ENCODE assay signal across 8 mouse cellular contexts in the genomic region with DNA sequence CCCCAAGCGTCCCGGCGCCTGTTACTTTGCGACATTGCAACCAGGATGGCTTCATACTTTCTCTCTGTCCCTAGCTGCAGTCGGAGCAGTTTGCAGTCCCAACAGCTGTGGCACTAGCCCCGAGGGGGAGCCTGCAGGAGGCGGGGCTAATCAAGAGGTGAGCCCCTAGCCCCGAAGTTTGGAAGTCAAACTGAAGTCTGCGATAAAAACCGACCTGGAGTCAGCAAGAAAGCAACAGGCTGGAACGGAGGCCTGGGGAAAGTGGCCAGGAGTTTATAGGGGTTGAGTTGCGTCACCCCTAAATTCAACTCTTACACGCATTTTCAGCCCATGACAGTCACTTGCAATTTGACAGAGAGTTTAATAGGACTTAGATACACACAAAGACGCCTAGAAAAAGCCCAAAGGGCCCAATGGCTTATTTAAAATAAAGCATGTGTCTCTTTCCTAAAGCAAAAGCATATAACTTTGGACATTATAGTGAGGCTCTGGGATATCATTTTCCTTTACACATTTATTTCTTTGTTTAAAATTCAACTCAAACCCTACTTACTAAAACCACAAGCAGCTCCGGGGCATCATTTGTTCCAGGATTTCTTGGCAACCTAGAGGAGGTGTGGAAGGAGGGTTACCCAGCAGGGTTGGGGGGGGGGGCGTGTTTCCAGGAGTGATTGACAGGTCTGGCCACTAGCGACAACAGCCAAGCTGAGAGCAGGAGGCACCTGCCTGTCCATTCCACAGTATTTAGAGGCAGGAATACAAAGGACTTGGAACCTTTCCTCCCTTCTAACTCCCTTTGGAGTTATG. TPM values are rescaled to one million over a fixed set of nuclear protein-coding genes. Genes with fewer than 3 reads are reported as not detected.
DNase-seq lines count a peak whose midpoint lies in the region; ATAC-seq and TF ChIP-seq lines count a peak whose summit lies in the region.

A gene (minus strand): TSS at position 140 of the 807 bp plus-strand sequence.

- DNase-seq in adrenal gland, adult (ENCODE audit: inconsistent age in 2 of 2, low spot score in 1 of 2), result peak; percentile 38 to 82
- peak; percentile 2 to 6 for DNase-seq in cerebellum, postnatal 36 days
- peak; percentile 47 to 56 for DNase-seq in gastrocnemius, postnatal 36 days
- peak; percentile 69 for DNase-seq in hindbrain, postnatal 0 days (ENCODE audit: low spot score)
- DNase-seq in natural killer cell, adult 2 months (ENCODE audit: low spot score in 2 of 2), result no peak

- H3K9ac ChIP-seq in hindbrain, postnatal 0 days (replicated peaks; ENCODE audit: low read length), result peak within 1 kb of the TSS; percentile 39; the same call in 1 of the 2 replicates
- no peak within 1 kb of the TSS; the same call in 1 of the 2 replicates for H3K9ac ChIP-seq in liver, embryonic 12.5 days
- H3K9ac ChIP-seq in neural tube, embryonic 12.5 days, result peak within 1 kb of the TSS; percentile 54

- H3K36me3 ChIP-seq in hindbrain, postnatal 0 days (ENCODE audit: insufficient read depth, low read length), result no peaks in the 10 kb centered on the region
- no peaks in the 10 kb centered on the region for H3K36me3 ChIP-seq in liver, embryonic 12.5 days
- H3K36me3 ChIP-seq in neural tube, embryonic 12.5 days, result no peaks in the 10 kb centered on the region

- H3K4me2 ChIP-seq in hindbrain, postnatal 0 days (ENCODE audit: low read depth, low read length), result peak within 1 kb of the TSS; percentile 55
- H3K4me2 ChIP-seq in liver, embryonic 12.5 days, result peak within 1 kb of the TSS; percentile 60
- H3K4me2 ChIP-seq in neural tube, embryonic 12.5 days (replicated peaks), result peak within 1 kb of the TSS; percentile 63

- H3K27ac ChIP-seq in hindbrain, postnatal 0 days, result no peak within 1 kb of the TSS
- H3K27ac ChIP-seq in liver, embryonic 12.5 days, result no peak within 1 kb of the TSS
- no peak within 1 kb of the TSS for H3K27ac ChIP-seq in neural tube, embryonic 12.5 days

- WGBS in hindbrain, postnatal 0 days, result 2% methylated on average over 17 of the region's 17 CpGs
- WGBS in liver, embryonic 12.5 days (ENCODE audit: insufficient replicate concordance), result 7% methylated on average over 17 of the region's 17 CpGs
- WGBS in neural tube, embryonic 12.5 days, result 2% methylated on average over 17 of the region's 17 CpGs

- no peaks in the 10 kb centered on the region for H3K9me3 ChIP-seq in hindbrain, postnatal 0 days (ENCODE audit: low read length)
- H3K9me3 ChIP-seq in liver, embryonic 12.5 days (replicated peaks), result no peaks in the 10 kb centered on the region
- no peaks in the 10 kb centered on the region for H3K9me3 ChIP-seq in neural tube, embryonic 12.5 days

- peak within 1 kb of the TSS; percentile 34 for H3K4me3 ChIP-seq in hindbrain, postnatal 0 days (ENCODE audit: low read length)
- H3K4me3 ChIP-seq in liver, embryonic 12.5 days, result peak within 1 kb of the TSS; percentile 43
- H3K4me3 ChIP-seq in neural tube, embryonic 12.5 days, result peak within 1 kb of the TSS; percentile 37

- intact Hi-C loops in gastrocnemius, postnatal 36 days (cut with DNase I), result no loop called here

- peak; percentile 83 for ATAC-seq in hindbrain, postnatal 0 days
- ATAC-seq in liver, embryonic 12.5 days, result peak; percentile 75
- peak; percentile 96 for ATAC-seq in neural tube, embryonic 12.5 days (ENCODE audit: low FRiP score, low read depth)
- no peak for ATAC-seq in activated CD4-positive, CD25-positive, alpha-beta regulatory T cell, adult 4 months

- peak; percentile 35 for TF ChIP-seq CTCF in hindbrain, postnatal 0 days (IDR thresholded peaks at IDR 0.05; ENCODE audit: low read depth)

- no peaks in the 10 kb centered on the region for H3K27me3 ChIP-seq in hindbrain, postnatal 0 days (ENCODE audit: insufficient read depth, low read length)
- no peaks in the 10 kb centered on the region for H3K27me3 ChIP-seq in liver, embryonic 12.5 days (replicated peaks)
- H3K27me3 ChIP-seq in neural tube, embryonic 12.5 days (replicated peaks), result no peaks in the 10 kb centered on the region

- no peaks in the 10 kb centered on the region for H3K4me1 ChIP-seq in hindbrain, postnatal 0 days (ENCODE audit: insufficient read depth, low read length)
- H3K4me1 ChIP-seq in liver, embryonic 12.5 days, result no peaks in the 10 kb centered on the region
- H3K4me1 ChIP-seq in neural tube, embryonic 12.5 days, result peaks cover 8% of the 10 kb centered on the region

RNA-seq across cellular contexts. Expression of the gene that starts here (rescaled TPM):
- 1 to 10 TPM; 5.6 to 5.8 TPM for total RNA-seq in gastrocnemius, postnatal 36 days (2021)
- total RNA-seq in hindbrain, postnatal 0 days (2014; rRNA removed), result 1.9 and 2.8 TPM in 2 replicates
- polyA plus RNA-seq in hindbrain, postnatal 0 days (2015; fragmentation: Nextera tagmentation; extraction: Ambion mirVana), result 0.89 and 1.2 TPM in 2 replicates
- 0.31 and 0.33 TPM in 2 replicates for polyA plus RNA-seq in liver, embryonic 12.5 days (2016; fragmentation: Nextera tagmentation; extraction: Ambion mirVana)
- polyA plus RNA-seq in neural tube, embryonic 12.5 days (2016; fragmentation: Nextera tagmentation; extraction: Ambion mirVana), result 1.5 and 1.8 TPM in 2 replicates
- polyA plus RNA-seq in activated CD4-positive, CD25-positive, alpha-beta regulatory T cell, adult 4 months (2017; shearing (Covaris generic)), result not detected

Comparison
In these comparisons a context has a peak if more than half of its experiments do, and no peak if none do; other contexts are left out.
1. Peak in ATAC-seq, H3K4me3 ChIP-seq and H3K4me2 ChIP-seq in liver, embryonic 12.5 days; RNA of the gene not detected or under 1 TPM.
2. DNase-seq: peak in adrenal gland, adult (2 of 2), cerebellum, postnatal 36 days (2 of 2), gastrocnemius, postnatal 36 days (2 of 2) and hindbrain, postnatal 0 days (single experiment); none in natural killer cell, adult 2 months (0 of 2).
3. Peak in every context shown above with its lines, with median percentiles within 50 percentile points of each other: H3K4me2 ChIP-seq and H3K4me3 ChIP-seq.